Mouse (Mus musculus): ENCODE data around the gene Wsb2. TPM values are rescaled to one million over a fixed set of nuclear protein-coding genes. Genes with fewer than 3 reads are reported as not detected.
A peak's percentile ranks its signal among the peaks of the same experiment; 100 is the strongest.

The Wsb2 gene
- 40.0 and 53.1 TPM in 2 replicates for polyA plus RNA-seq (2014; fragmentation: Nextera tagmentation; extraction: Ambion mirVana)

DNA sequence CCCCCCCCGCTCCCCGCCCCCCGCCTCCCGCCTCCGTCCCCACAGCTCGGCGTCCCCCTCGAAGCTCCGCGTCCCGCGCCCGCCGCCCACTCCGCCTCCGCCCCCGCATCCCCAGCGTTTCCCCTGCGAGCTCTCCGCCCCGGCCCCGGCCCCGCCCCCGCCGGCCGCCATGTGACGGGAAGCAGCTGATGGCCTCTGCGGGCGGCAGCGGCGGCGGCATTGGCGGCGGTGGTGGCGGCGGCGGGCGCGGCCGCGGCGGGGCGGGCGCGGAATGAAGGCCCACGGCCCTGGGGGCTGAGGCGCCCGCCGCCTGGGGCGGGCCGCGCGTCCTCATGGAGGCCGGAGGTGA, at the start of gene Wsb2:
Gene Wsb2 (plus strand): TSS at position 176 of the 349 bp plus-strand sequence.
- Histone ChIP-seq H3K27me3 (ENCODE audit: control insufficient read depth, insufficient read depth, low read length) (no peaks in the 10 kb centered on the region), H3K4me1 (ENCODE audit: control insufficient read depth, insufficient read depth, low read length) (peaks cover 33% of the 10 kb centered on the region; the same call in 1 of the 2 replicates), H3K9me3 (ENCODE audit: control insufficient read depth, low read depth, low read length) (no peaks in the 10 kb centered on the region), H3K9ac (replicated peaks; ENCODE audit: low read depth, low read length) (peak within 1 kb of the TSS; percentile 94), H3K4me2 (replicated peaks; ENCODE audit: low read depth, low read length) (peak within 1 kb of the TSS; percentile 83), H3K4me3 (ENCODE audit: low read depth, low read length) (peak within 1 kb of the TSS; percentile 96), H3K27ac (ENCODE audit: low read length) (peak within 1 kb of the TSS; percentile 89), H3K36me3 (ENCODE audit: control insufficient read depth, insufficient read depth, low read length) (peaks cover 6% of the 10 kb centered on the region; the same call in 1 of the 2 replicates)
- peak; percentile 50 for ATAC-seq (ENCODE audit: insufficient number of reproducible peaks, insufficient read depth, low FRiP score, low read depth)
- 1% methylated on average over 9 of the region's 54 CpGs for WGBS

DNA sequence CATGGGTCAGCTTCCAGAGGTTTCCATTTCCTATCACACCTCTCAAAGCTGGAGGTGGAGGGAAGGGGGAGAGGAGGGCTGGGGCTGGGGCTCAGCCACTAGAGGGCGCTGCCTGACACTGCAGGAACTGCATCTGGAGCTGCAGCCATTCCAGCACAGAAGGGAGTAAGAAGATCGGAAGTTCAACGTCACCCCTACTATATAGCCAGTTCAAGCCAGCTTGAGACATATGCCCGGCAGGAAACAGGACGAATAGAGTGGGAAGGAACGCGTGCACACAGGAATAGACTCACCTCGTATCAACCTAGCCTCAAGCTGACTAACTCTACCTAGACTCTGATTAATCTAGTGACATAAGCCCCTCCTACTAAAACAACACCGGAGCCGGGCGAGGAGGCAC, 49.4 kb upstream of the Wsb2 start:
- 36% methylated on average over 11 of the region's 11 CpGs for WGBS
- ATAC-seq (ENCODE audit: insufficient number of reproducible peaks, insufficient read depth, low FRiP score, low read depth), result no peak
- H3K27me3 ChIP-seq (ENCODE audit: control insufficient read depth, insufficient read depth, low read length), result no peaks in the 10 kb centered on the region
- H3K36me3 ChIP-seq (ENCODE audit: control insufficient read depth, insufficient read depth, low read length), result no peaks in the 10 kb centered on the region
- H3K9me3 ChIP-seq (ENCODE audit: control insufficient read depth, low read depth, low read length), result no peaks in the 10 kb centered on the region
- no peak overlapping the region for H3K9ac ChIP-seq (replicated peaks; ENCODE audit: low read depth, low read length)
- no peak overlapping the region for H3K4me3 ChIP-seq (ENCODE audit: low read depth, low read length)
- no peak overlapping the region for H3K4me2 ChIP-seq (replicated peaks; ENCODE audit: low read depth, low read length)
- no peak overlapping the region for H3K27ac ChIP-seq (ENCODE audit: low read length)
- no peaks in the 10 kb centered on the region for H3K4me1 ChIP-seq (ENCODE audit: control insufficient read depth, insufficient read depth, low read length)

DNA sequence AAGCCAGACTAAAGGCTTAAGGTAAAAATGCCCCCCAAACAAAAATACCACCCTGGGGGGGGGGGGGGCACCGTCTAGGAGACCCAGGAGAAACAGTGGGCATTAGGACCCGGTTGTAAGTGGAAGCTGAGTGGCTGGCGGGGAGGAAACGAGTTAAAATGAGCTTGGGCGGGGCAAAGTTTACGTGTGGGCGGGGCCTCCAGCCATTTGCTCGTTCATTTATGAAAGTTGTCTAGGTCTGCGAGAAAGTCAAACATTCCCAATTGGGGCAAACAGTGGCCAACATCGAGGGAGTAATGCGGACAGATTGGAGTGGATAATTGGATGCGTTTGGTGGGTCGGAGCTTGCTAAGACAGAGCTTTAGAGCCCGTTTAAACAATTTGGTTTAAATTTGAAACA, 43.7 kb upstream of the Wsb2 start:
- Histone ChIP-seq H3K36me3 (ENCODE audit: control insufficient read depth, insufficient read depth, low read length) (no peaks in the 10 kb centered on the region), H3K9me3 (ENCODE audit: control insufficient read depth, low read depth, low read length) (no peaks in the 10 kb centered on the region), H3K9ac (replicated peaks; ENCODE audit: low read depth, low read length) (no peak overlapping the region), H3K4me2 (replicated peaks; ENCODE audit: low read depth, low read length) (peak overlapping the region; percentile 24), H3K27me3 (ENCODE audit: control insufficient read depth, insufficient read depth, low read length) (no peaks in the 10 kb centered on the region), H3K27ac (ENCODE audit: low read length) (peak overlapping the region; percentile 84; the same call in 1 of the 2 replicates), H3K4me3 (ENCODE audit: low read depth, low read length) (peak overlapping the region; percentile 8; the same call in 1 of the 2 replicates), H3K4me1 (ENCODE audit: control insufficient read depth, insufficient read depth, low read length) (peaks cover 18% of the 10 kb centered on the region)
- WGBS, result 16% methylated on average over 14 of the region's 14 CpGs
- ATAC-seq (ENCODE audit: insufficient number of reproducible peaks, insufficient read depth, low FRiP score, low read depth), result peak; percentile 35; the same call in 1 of the 2 replicates

DNA sequence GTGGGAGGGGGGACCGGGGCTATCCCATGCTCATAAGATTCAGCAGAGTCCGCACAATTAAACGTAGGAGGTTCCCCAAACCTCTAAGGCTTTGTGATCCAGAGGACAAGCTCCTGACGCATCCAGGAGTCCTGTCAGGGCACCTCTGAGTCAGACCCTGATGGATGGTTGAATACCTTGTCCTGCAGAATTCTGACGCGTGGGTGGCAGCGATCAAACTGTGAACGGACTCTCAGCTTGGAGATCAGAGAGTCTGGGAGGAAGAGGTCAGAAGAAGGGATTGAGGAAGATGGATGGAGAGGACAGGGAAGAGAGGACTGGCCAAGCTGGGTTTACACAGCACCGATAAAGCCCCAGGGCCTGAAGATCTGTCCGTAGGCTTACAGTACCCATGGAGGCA, 43.2 kb upstream of the Wsb2 start:
- ATAC-seq (ENCODE audit: insufficient number of reproducible peaks, insufficient read depth, low FRiP score, low read depth), result no peak
- H3K27ac ChIP-seq (ENCODE audit: low read length), result peak overlapping the region; percentile 84
- H3K27me3 ChIP-seq (ENCODE audit: control insufficient read depth, insufficient read depth, low read length), result no peaks in the 10 kb centered on the region
- H3K36me3 ChIP-seq (ENCODE audit: control insufficient read depth, insufficient read depth, low read length), result no peaks in the 10 kb centered on the region
- H3K4me3 ChIP-seq (ENCODE audit: low read depth, low read length), result peak overlapping the region; percentile 8; the same call in 1 of the 2 replicates
- no peak overlapping the region for H3K9ac ChIP-seq (replicated peaks; ENCODE audit: low read depth, low read length)
- H3K4me1 ChIP-seq (ENCODE audit: control insufficient read depth, insufficient read depth, low read length), result peaks cover 18% of the 10 kb centered on the region
- peak overlapping the region; percentile 24 for H3K4me2 ChIP-seq (replicated peaks; ENCODE audit: low read depth, low read length)
- 15% methylated on average over 10 of the region's 10 CpGs for WGBS
- H3K9me3 ChIP-seq (ENCODE audit: control insufficient read depth, low read depth, low read length), result no peaks in the 10 kb centered on the region

DNA sequence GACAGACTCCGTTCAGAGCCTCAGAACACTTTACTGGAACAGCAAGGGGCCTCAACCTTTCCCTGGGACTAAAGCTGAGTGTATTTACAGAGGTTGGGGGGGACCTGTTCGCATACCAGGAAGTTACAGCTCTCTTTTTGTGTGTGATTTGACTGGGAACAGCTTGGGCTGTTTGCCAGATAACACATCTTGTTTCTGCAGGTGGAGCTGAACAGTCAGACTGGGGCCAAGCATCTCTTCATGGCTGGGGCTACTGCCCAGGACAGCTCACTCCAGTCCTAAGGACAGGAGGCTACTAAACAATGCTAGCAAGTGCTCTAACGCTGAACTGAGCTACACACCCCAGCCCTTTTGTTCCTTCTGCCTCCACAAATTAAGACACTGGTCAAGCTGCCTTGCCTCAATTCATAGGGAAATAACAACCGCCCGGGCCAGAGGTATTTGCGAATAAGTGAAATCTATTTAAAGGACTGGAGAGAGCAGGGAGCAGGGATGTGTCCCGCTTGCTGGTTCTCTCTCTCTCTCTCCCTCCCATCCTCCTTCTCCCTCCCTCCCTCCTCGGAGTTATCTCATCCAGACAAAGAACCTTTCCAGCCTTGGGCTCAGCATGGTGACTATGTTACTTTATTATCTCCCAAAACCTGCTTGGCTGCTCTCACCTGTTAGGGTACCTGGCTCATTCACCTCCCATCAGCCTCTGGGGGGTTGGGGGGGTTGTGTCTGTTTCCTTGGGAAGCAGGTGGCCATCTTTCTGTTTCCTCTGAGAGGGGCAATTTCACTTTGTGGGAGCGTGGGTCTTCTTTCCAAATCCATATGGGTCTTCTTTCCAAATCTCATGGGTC, 42.3 kb upstream of the Wsb2 start:
- 20% methylated on average over 9 of the region's 9 CpGs for whole genome bisulfite sequencing
- Histone ChIP-seq H3K27me3 (ENCODE audit: control insufficient read depth, insufficient read depth, low read length) (no peaks in the 10 kb centered on the region), H3K4me3 (ENCODE audit: low read depth, low read length) (no peak overlapping the region), H3K4me1 (ENCODE audit: control insufficient read depth, insufficient read depth, low read length) (peaks cover 18% of the 10 kb centered on the region), H3K36me3 (ENCODE audit: control insufficient read depth, insufficient read depth, low read length) (no peaks in the 10 kb centered on the region), H3K9me3 (ENCODE audit: control insufficient read depth, low read depth, low read length) (no peaks in the 10 kb centered on the region), H3K4me2 (replicated peaks; ENCODE audit: low read depth, low read length) (peak overlapping the region; percentile 24), H3K9ac (replicated peaks; ENCODE audit: low read depth, low read length) (no peak overlapping the region), H3K27ac (ENCODE audit: low read length) (peak overlapping the region; percentile 84)
- ATAC-seq (ENCODE audit: insufficient number of reproducible peaks, insufficient read depth, low FRiP score, low read depth), result peak; percentile 56

DNA sequence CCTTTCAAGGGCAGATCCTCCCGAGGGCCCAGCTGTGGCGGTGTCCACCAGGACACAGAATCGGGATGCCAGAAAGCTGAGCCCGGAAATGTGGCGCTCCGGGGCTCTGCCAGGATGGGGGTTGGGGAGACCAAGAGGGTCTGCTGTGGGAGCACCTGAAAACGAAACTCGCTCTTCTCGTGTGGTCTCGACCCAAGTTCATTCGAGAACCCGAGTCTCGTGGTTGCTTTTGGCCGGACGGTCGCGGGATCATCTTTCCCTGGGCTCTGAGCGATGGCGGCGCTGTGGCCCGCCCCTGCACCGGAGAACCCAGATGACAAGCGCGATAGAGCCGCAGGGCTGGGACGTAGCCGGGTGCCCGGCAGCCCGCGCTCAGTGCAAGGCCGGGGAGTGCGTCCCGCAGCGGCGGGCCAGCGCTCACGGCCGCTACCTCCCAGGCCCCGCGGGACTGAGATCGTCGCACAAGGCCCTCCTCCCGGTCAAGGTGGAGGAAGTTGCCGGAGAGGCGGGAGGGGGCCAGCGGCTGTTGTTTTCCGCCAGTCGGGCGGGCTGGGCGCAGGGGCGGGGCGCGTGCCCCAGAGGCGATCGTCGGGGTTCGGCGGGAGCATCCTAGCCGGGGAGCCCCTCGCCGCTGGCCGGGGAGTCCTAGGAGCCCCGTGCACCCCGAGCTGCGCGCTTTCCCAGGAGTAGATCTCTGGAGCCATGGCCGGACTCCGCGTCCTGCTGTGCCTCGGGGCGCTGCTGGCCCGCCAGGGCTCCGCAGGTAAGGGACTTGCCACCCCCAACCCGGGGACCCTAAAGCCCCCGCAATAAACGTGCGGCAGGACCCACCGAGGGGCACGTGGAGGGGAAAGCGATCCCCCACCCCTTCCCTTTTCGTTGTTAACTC, 38.1 kb upstream of the Wsb2 start, which contains the start of gene Vsig10:
Gene Vsig10 (plus strand): TSS at position 343 of the 889 bp plus-strand sequence.
- Histone ChIP-seq H3K4me3 (ENCODE audit: low read depth, low read length) (peak within 1 kb of the TSS; percentile 72), H3K9me3 (ENCODE audit: control insufficient read depth, low read depth, low read length) (no peaks in the 10 kb centered on the region), H3K27ac (ENCODE audit: low read length) (peak within 1 kb of the TSS; percentile 85), H3K4me1 (ENCODE audit: control insufficient read depth, insufficient read depth, low read length) (peaks cover 18% of the 10 kb centered on the region), H3K36me3 (ENCODE audit: control insufficient read depth, insufficient read depth, low read length) (no peaks in the 10 kb centered on the region), H3K4me2 (replicated peaks; ENCODE audit: low read depth, low read length) (peak within 1 kb of the TSS; percentile 86), H3K27me3 (ENCODE audit: control insufficient read depth, insufficient read depth, low read length) (no peaks in the 10 kb centered on the region), H3K9ac (replicated peaks; ENCODE audit: low read depth, low read length) (peak within 1 kb of the TSS; percentile 82)
- 0% methylated on average over 80 of the region's 81 CpGs for WGBS
- ATAC-seq (ENCODE audit: insufficient number of reproducible peaks, insufficient read depth, low FRiP score, low read depth), result peak; percentile 58

DNA sequence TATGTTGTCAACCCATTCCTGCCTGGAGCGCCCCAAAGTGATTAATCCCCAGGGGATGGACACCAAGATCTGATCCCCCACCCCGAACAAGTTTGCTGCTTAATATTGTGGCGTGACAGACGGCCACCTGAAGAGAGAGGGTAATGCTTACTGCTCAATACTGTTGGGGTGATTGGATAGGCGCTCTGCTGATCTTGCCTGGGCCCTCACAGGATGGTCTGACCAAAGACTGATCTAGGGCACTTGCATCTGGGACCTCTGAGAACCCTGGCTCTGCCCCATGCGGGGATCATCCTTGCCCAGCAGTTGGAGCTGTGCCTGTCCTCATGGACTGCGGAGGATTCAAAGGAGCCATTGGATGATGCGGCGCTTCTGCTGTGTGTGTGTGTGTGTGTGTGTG, 33.4 kb upstream of the Wsb2 start:
- no peak overlapping the region for H3K27ac ChIP-seq (ENCODE audit: low read length)
- ATAC-seq (ENCODE audit: insufficient number of reproducible peaks, insufficient read depth, low FRiP score, low read depth), result no peak
- WGBS, result 79% methylated on average over 9 of the region's 9 CpGs

DNA sequence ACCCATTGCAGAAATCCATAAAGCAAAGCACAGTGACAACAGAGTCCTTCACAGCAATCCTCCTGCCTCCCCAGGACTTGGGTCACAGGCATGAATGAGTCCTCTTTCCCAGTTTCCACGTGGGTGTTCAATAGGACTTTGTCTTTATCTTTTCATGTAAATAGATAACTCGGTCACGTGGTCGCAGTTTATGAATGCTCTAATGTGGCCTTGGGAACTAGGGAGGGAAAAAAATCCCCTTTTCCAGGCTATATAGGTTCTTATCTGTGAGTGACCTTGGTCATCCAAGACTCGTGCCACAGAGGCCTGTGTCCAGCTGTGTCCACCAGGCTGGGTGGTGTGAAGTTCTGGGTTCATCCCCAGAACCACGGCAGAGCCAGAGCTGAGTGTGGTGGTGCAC, 30.7 kb upstream of the Wsb2 start:
- Histone ChIP-seq H3K36me3 (ENCODE audit: control insufficient read depth, insufficient read depth, low read length) (no peaks in the 10 kb centered on the region), H3K4me1 (ENCODE audit: control insufficient read depth, insufficient read depth, low read length) (no peaks in the 10 kb centered on the region), H3K4me2 (replicated peaks; ENCODE audit: low read depth, low read length) (no peak overlapping the region), H3K27me3 (ENCODE audit: control insufficient read depth, insufficient read depth, low read length) (no peaks in the 10 kb centered on the region), H3K27ac (ENCODE audit: low read length) (no peak overlapping the region), H3K9me3 (ENCODE audit: control insufficient read depth, low read depth, low read length) (no peaks in the 10 kb centered on the region), H3K4me3 (ENCODE audit: low read depth, low read length) (no peak overlapping the region), H3K9ac (replicated peaks; ENCODE audit: low read depth, low read length) (no peak overlapping the region)
- WGBS, result 66% methylated on average over 6 of the region's 6 CpGs
- 0 out of 2 replicates have a peak, but pooled peaks have one; percentile 16 for ATAC-seq (ENCODE audit: insufficient number of reproducible peaks, insufficient read depth, low FRiP score, low read depth)

More for the DNA sequence above, 33.4 kb upstream of the Wsb2 start:
- 0 out of 2 replicates have a peak, but pooled peaks cover 5% of the 10 kb centered on the region for H3K4me1 ChIP-seq (ENCODE audit: control insufficient read depth, insufficient read depth, low read length)
- no peaks in the 10 kb centered on the region for H3K36me3 ChIP-seq (ENCODE audit: control insufficient read depth, insufficient read depth, low read length)
- no peaks in the 10 kb centered on the region for H3K9me3 ChIP-seq (ENCODE audit: control insufficient read depth, low read depth, low read length)
- no peaks in the 10 kb centered on the region for H3K27me3 ChIP-seq (ENCODE audit: control insufficient read depth, insufficient read depth, low read length)
- no peak overlapping the region for H3K4me3 ChIP-seq (ENCODE audit: low read depth, low read length)
- no peak overlapping the region for H3K9ac ChIP-seq (replicated peaks; ENCODE audit: low read depth, low read length)
- H3K4me2 ChIP-seq (replicated peaks; ENCODE audit: low read depth, low read length), result no peak overlapping the region
